Mouse (Mus musculus): Measurements from ENCODE around the gene Rasl11b. TPM values are rescaled to one million over a fixed set of nuclear protein-coding genes. Genes with fewer than 3 reads are reported as not detected.

Rasl11b gene
- polyA plus RNA-seq, 1 experiment: 2.4 TPM

DNA sequence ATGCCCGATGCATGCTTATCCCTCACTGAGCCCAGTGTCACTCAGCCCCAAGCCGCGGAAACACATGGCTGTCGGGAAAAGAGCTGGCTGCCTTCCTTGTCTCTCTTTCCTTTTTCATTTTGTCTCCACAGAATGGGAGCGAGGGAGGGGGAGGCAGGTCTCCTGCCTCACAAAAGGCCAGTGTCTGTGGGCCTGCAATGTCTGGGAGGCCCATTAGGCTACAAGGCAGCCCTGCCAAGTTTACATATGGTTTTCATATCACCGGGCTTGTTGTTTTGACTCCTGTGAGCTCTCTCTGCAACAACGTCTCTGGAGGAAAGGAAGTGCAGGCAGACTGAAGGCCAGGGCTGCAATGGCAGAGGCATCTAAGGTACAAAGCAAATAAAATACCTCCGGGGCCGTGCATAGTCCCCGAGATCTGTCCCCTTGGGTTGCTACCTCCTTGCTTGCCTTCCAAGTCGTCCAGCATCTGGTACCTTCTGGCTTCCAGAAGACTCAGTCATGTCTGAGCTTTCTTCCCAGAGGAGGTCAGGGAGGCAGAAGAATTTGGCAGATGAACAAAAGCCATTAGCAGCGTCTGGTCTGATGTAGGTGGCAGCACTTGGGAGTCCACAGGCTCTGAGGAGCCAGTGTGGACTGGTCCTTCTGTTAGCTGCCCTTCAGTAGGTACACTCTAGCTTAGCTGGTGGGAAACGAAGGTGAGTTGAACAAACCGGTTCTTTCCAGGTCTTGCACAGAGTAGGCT lies 19.4 kb upstream of the Rasl11b start:
- no peaks in the 10 kb centered on the region for H3K36me3 ChIP-seq (ENCODE audit: control insufficient read depth, insufficient read depth)
- no peaks in the 10 kb centered on the region for H3K27me3 ChIP-seq (ENCODE audit: control insufficient read depth, insufficient read depth, insufficient read length)
- no peak overlapping the region for H3ac ChIP-seq (ENCODE audit: control insufficient read depth, insufficient read length)
- H3K79me2 ChIP-seq (ENCODE audit: control insufficient read depth, insufficient read depth): no peaks in the 10 kb centered on the region
- H3K4me2 ChIP-seq (ENCODE audit: low read depth): no peak overlapping the region
- H3K4me3 ChIP-seq: no peak overlapping the region
- no peak for TF ChIP-seq USF1 (IDR thresholded peaks at IDR 0.05; ENCODE audit: low read depth)
- no peak for TF ChIP-seq CEBPB (IDR thresholded peaks at IDR 0.05; ENCODE audit: insufficient read depth, poor library complexity, severe bottlenecking)
- no peak for TF ChIP-seq SRF (IDR thresholded peaks at IDR 0.05; ENCODE audit: control insufficient read depth, insufficient read length, low read depth)
- no peak for TF ChIP-seq TCF3 (IDR thresholded peaks at IDR 0.05; ENCODE audit: insufficient read length, low read depth)
- no peak for TF ChIP-seq MYOD1 (IDR thresholded peaks at IDR 0.05; ENCODE audit: control insufficient read depth in 1 of 3, insufficient read length in 2 of 3, low read depth in 2 of 3)
- no peak for TF ChIP-seq POLR2A (IDR thresholded peaks at IDR 0.05; ENCODE audit: insufficient read length, low read depth)
- TF ChIP-seq E2F4 (IDR thresholded peaks at IDR 0.05; ENCODE audit: insufficient read depth): no peak
- no peak for TF ChIP-seq MAX (IDR thresholded peaks at IDR 0.05; ENCODE audit: low read depth)
- no peak for TF ChIP-seq TCF12 (IDR thresholded peaks at IDR 0.05; ENCODE audit: insufficient read depth, poor library complexity, severe bottlenecking)

DNA sequence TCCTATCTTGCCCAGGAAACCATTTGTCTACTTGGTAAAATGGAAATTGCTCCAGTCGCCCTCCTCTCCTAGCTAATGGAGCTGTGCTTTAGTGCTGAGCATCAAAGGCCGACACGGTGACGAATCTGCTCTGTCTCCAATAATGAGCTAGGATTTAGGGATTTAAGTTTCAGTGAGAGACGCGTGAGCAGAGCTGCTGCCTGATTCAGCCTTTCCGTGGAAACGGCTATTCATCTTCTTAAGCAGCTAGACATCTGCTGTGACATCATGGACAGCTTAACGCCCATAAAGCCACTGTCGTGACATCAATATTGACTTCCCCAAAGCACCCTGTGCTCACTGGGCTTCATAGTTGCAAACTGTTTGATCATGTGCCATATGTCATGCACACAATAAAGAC lies 14.9 kb upstream of the Rasl11b start:
- H3K27me3 ChIP-seq (ENCODE audit: control insufficient read depth, insufficient read depth, insufficient read length): no peaks in the 10 kb centered on the region
- TF ChIP-seq MYOG (IDR thresholded peaks at IDR 0.05; ENCODE audit: control insufficient read depth in 1 of 3, insufficient read depth in 1 of 3, insufficient read length in 2 of 3, low read depth in 2 of 3) (no peak), POLR2A (IDR thresholded peaks at IDR 0.05; ENCODE audit: insufficient read length, low read depth) (no peak), TCF12 (IDR thresholded peaks at IDR 0.05; ENCODE audit: insufficient read depth, poor library complexity, severe bottlenecking) (no peak), MAX (IDR thresholded peaks at IDR 0.05; ENCODE audit: low read depth) (no peak), POLR2AphosphoS2 (IDR thresholded peaks at IDR 0.05; ENCODE audit: insufficient read length, low read depth) (no peak), MYOD1 (IDR thresholded peaks at IDR 0.05; ENCODE audit: control insufficient read depth in 1 of 3, insufficient read length in 2 of 3, low read depth in 2 of 3) (no peak)
- no peaks in the 10 kb centered on the region for H3K79me2 ChIP-seq (ENCODE audit: control insufficient read depth, insufficient read depth)
- H3K36me3 ChIP-seq (ENCODE audit: control insufficient read depth, insufficient read depth): no peaks in the 10 kb centered on the region
- no peak overlapping the region for H3K4me3 ChIP-seq
- no peak overlapping the region for H3ac ChIP-seq (ENCODE audit: control insufficient read depth, insufficient read length)
- no peak overlapping the region for H3K4me2 ChIP-seq (ENCODE audit: low read depth)

DNA sequence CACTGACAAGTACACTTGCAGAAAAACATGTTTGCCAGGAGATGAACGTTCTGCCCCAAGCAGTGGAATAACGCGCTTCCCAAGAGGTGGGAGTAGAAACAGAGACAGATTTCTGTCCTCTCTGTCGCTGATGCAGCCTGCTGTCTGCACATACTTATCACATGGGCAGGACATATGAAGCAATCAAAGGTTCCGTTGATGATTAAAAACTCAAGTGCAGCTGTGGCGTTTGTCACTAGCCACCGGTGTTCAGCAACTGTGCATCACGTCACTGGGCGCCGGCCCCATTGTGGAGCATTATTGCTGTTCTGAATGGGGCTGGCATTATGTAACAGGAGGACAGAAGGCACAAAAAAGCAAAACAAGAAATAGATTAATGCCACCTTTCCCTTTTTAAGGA lies 12.0 kb upstream of the Rasl11b start:
- TF ChIP-seq TCF12 (IDR thresholded peaks at IDR 0.05; ENCODE audit: insufficient read depth, poor library complexity, severe bottlenecking): no peak
- TF ChIP-seq MYOG (IDR thresholded peaks at IDR 0.05; ENCODE audit: control insufficient read depth in 1 of 3, insufficient read depth in 1 of 3, insufficient read length in 2 of 3, low read depth in 2 of 3): peak in 1 of 3 experiments; percentile 3
- no peak for TF ChIP-seq SRF (IDR thresholded peaks at IDR 0.05; ENCODE audit: control insufficient read depth, insufficient read length, low read depth)
- no peaks in the 10 kb centered on the region for H3K36me3 ChIP-seq (ENCODE audit: control insufficient read depth, insufficient read depth)
- no peaks in the 10 kb centered on the region for H3K27me3 ChIP-seq (ENCODE audit: control insufficient read depth, insufficient read depth, insufficient read length)
- H3K4me3 ChIP-seq: no peak overlapping the region
- H3ac ChIP-seq (ENCODE audit: control insufficient read depth, insufficient read length): no peak overlapping the region
- H3K79me2 ChIP-seq (ENCODE audit: control insufficient read depth, insufficient read depth): no peaks in the 10 kb centered on the region
- no peak overlapping the region for H3K4me2 ChIP-seq (ENCODE audit: low read depth)

DNA sequence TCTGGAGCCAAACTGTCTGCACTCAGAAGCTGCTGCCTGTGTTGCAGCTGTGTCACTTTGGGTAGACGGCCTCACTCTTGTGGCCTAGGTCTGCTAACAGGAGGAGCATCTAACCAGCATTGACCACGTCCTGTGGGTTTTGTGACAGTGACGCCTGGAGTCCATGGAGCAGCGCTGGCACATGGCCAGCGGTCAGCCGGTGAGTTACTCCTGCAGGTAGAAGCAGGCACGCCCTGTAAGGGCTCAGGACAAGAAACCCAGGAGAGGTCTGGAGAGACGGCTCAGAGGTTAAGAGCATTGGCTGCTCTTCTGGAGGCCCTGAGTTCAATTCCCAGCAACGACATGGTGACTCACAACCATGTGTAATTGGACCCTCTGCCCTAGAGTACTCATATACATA lies 10.5 kb upstream of the Rasl11b start:
- Histone ChIP-seq H3K4me2 (ENCODE audit: low read depth) (no peak overlapping the region), H3K27me3 (ENCODE audit: control insufficient read depth, insufficient read depth, insufficient read length) (no peaks in the 10 kb centered on the region), H3K36me3 (ENCODE audit: control insufficient read depth, insufficient read depth) (no peaks in the 10 kb centered on the region), H3K4me3 (no peak overlapping the region), H3K79me2 (ENCODE audit: control insufficient read depth, insufficient read depth) (no peaks in the 10 kb centered on the region), H3ac (ENCODE audit: control insufficient read depth, insufficient read length) (no peak overlapping the region)
- TF ChIP-seq CEBPB (IDR thresholded peaks at IDR 0.05; ENCODE audit: insufficient read depth, poor library complexity, severe bottlenecking) (no peak), POLR2A (IDR thresholded peaks at IDR 0.05; ENCODE audit: insufficient read length, low read depth) (no peak), REST (IDR thresholded peaks at IDR 0.05; ENCODE audit: insufficient read depth, insufficient read length) (no peak), MYOG (IDR thresholded peaks at IDR 0.05; ENCODE audit: control insufficient read depth in 1 of 3, insufficient read depth in 1 of 3, insufficient read length in 2 of 3, low read depth in 2 of 3) (no peak), USF1 (IDR thresholded peaks at IDR 0.05; ENCODE audit: low read depth) (no peak), MYOD1 (IDR thresholded peaks at IDR 0.05; ENCODE audit: control insufficient read depth in 1 of 3, insufficient read length in 2 of 3, low read depth in 2 of 3) (no peak), POLR2AphosphoS2 (IDR thresholded peaks at IDR 0.05; ENCODE audit: insufficient read length, low read depth) (no peak), E2F4 (IDR thresholded peaks at IDR 0.05; ENCODE audit: insufficient read depth) (no peak), TCF3 (IDR thresholded peaks at IDR 0.05; ENCODE audit: insufficient read length, low read depth) (no peak), MAX (IDR thresholded peaks at IDR 0.05; ENCODE audit: low read depth) (no peak)

GRCm38 (mm10) chr5:74188076-74188475 lies 7.0 kb upstream of the Rasl11b start:
- Histone ChIP-seq H3K4me3 (no peak overlapping the region), H3K4me2 (ENCODE audit: low read depth) (no peak overlapping the region), H3ac (ENCODE audit: control insufficient read depth, insufficient read length) (no peak overlapping the region), H3K36me3 (ENCODE audit: control insufficient read depth, insufficient read depth) (no peaks in the 10 kb centered on the region), H3K27me3 (ENCODE audit: control insufficient read depth, insufficient read depth, insufficient read length) (no peaks in the 10 kb centered on the region), H3K79me2 (ENCODE audit: control insufficient read depth, insufficient read depth) (no peaks in the 10 kb centered on the region)
- TF ChIP-seq MYOD1 (IDR thresholded peaks at IDR 0.05; ENCODE audit: control insufficient read depth in 1 of 3, insufficient read length in 2 of 3, low read depth in 2 of 3) (no peak), POLR2AphosphoS2 (IDR thresholded peaks at IDR 0.05; ENCODE audit: insufficient read length, low read depth) (no peak), CEBPB (IDR thresholded peaks at IDR 0.05; ENCODE audit: insufficient read depth, poor library complexity, severe bottlenecking) (no peak)

Data from myocyte (in vitro differentiated cells).